In the genomic region with DNA sequence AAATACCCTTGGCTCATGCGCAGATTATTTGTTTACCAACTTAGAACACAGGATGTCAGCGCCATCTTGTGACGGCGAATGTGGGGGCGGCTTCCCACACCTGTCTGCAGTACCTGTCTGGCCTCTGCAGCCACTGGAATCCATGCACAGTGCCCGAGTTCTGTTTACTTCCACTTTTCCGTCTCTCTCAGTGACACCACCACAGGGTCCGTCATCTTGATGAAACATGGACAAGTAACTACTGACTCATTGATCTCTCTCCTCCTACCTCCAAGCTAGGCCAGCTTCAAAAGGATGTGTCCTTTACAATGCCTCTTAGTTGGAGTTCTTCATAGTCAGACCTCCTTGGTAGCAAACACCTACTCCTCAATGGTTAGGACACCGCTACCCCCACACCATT, we compare ENCODE assay signal across 18 mouse cellular contexts. TPM values are rescaled to one million over a fixed set of nuclear protein-coding genes. Genes with fewer than 3 reads are reported as not detected.
A peak's percentile ranks its signal among the peaks of the same experiment; 100 is the strongest.
DNase-seq lines count a peak whose midpoint lies in the region; TF ChIP-seq lines count a peak whose summit lies in the region.
"Had no signal": no experiment of that assay in that cellular context is flagged by ENCODE, and none has a peak within 500 bp of the region (broad histone marks: within the 10 kb centered on the region; RNA-seq: fewer than 3 reads in every experiment).

No protein-coding gene starts in this region.

- no peaks in the 10 kb centered on the region for H3K79me2 ChIP-seq in CH12.LX (replicated peaks; ENCODE audit: control insufficient read depth, extremely low read depth, insufficient read depth, poor library complexity, severe bottlenecking)

- H3K27me3 ChIP-seq in heart, embryonic 10.5 days (ENCODE audit: insufficient read depth, poor library complexity, severe bottlenecking): no peaks in the 10 kb centered on the region
- peaks cover 6% of the 10 kb centered on the region for H3K27me3 ChIP-seq in CH12.LX (replicated peaks)
- H3K27me3 ChIP-seq in forebrain, embryonic 10.5 days (ENCODE audit: poor library complexity, severe bottlenecking): no peaks in the 10 kb centered on the region
- H3K27me3 ChIP-seq: hindbrain, embryonic 13.5 days; intestine, embryonic 15.5 days had no signal

- dilution Hi-C loops in CH12.LX (cut with MboI; ENCODE audit: extremely low pct_ligation_motif_present, extremely low pct_unique_long_range_greater_than_20kb, low sequenced_read_pairs): no loop called here

- 0 out of 2 replicates have a peak overlapping the region, but pooled peaks have one; percentile 8 for H3K4me2 ChIP-seq in CH12.LX (ENCODE audit: insufficient read depth, low read depth, poor library complexity, severe bottlenecking)
- H3K4me2 ChIP-seq: hindbrain, embryonic 13.5 days; intestine, embryonic 15.5 days had no signal

- no peak for TF ChIP-seq EP300 in CH12.LX (IDR thresholded peaks at IDR 0.05; ENCODE audit: low read length)

- H3K4me3 ChIP-seq in heart, embryonic 10.5 days: no peak overlapping the region
- no peak overlapping the region for H3K4me3 ChIP-seq in CH12.LX (replicated peaks in 1 of 3; ENCODE audit: low read depth in 2 of 3, low read length in 2 of 3, poor library complexity in 1 of 3)
- H3K4me3 ChIP-seq in forebrain, embryonic 10.5 days: no peak overlapping the region
- H3K4me3 ChIP-seq: embryonic facial prominence, embryonic 10.5 days; hindbrain, embryonic 13.5 days; intestine, embryonic 15.5 days had no signal

- intact Hi-C loops in heart, postnatal 25 days (cut with DNase I): loop anchor here (10.0 kb wide), 1 partner anchor 187 kb away; no protein-coding TSS in a partner anchor

- no peaks in the 10 kb centered on the region for H3K36me3 ChIP-seq in heart, embryonic 10.5 days
- H3K36me3 ChIP-seq in CH12.LX (replicated peaks in 1 of 2; ENCODE audit: control insufficient read depth in 1 of 2, insufficient read depth in 1 of 2, low read length in 1 of 2): no peaks in the 10 kb centered on the region
- no peaks in the 10 kb centered on the region for H3K36me3 ChIP-seq in forebrain, embryonic 10.5 days (replicated peaks)
- H3K36me3 ChIP-seq: embryonic facial prominence, embryonic 10.5 days; hindbrain, embryonic 13.5 days; intestine, embryonic 15.5 days had no signal

- TF ChIP-seq POLR2A in CH12.LX (IDR thresholded peaks at IDR 0.05; ENCODE audit: low read depth, low read length): no peak

- DNase-seq in heart, embryonic 10.5 days (ENCODE audit: low spot score): peak; percentile 47
- no peak for DNase-seq in heart, postnatal 25 days (ENCODE audit: low spot score)
- peak; percentile 43 for DNase-seq in CD4-positive, CD25-positive, alpha-beta regulatory T cell, adult 2 months (ENCODE audit: low read depth, low spot score)
- no peak for DNase-seq in CH12.LX (ENCODE audit: extremely low read depth)
- no peak for DNase-seq in retina, postnatal 1 day
- DNase-seq in forebrain, embryonic 10.5 days (ENCODE audit: extremely low spot score, low spot score): no peak
- DNase-seq: adrenal gland, adult 2 months; adrenal gland, postnatal 25 days; cerebellum, adult 2 months; cerebellum, postnatal 10 days; gastrocnemius, postnatal 14 days; heart, adult 18-20 months; heart, postnatal 10 days; kidney, adult 2 months had no signal

- TF ChIP-seq RAD21 in CH12.LX (IDR thresholded peaks at IDR 0.05; ENCODE audit: low read depth, low read length): peak; percentile 17

- no peaks in the 10 kb centered on the region for H3K9me3 ChIP-seq in heart, embryonic 10.5 days
- H3K9me3 ChIP-seq in CH12.LX (replicated peaks; ENCODE audit: low read length): no peaks in the 10 kb centered on the region
- no peaks in the 10 kb centered on the region for H3K9me3 ChIP-seq in forebrain, embryonic 10.5 days
- H3K9me3 ChIP-seq: embryonic facial prominence, embryonic 10.5 days; hindbrain, embryonic 13.5 days; intestine, embryonic 15.5 days had no signal

- in situ Hi-C loops in CH12.LX (cut with MboI; ENCODE audit: low pct_ligation_motif_present, low pct_unique_long_range_greater_than_20kb, low sequenced_read_pairs): loop anchor here (10.0 to 25.0 kb wide), 2 partner anchors 177 to 384 kb away; partner anchors contain the start of genes Cox17, Gm21987 and Maats1

- H3K9ac ChIP-seq in CH12.LX (ENCODE audit: insufficient read depth, low read depth): no peak overlapping the region
- H3K9ac ChIP-seq: hindbrain, embryonic 13.5 days; intestine, embryonic 15.5 days had no signal

- H3K4me1 ChIP-seq in heart, embryonic 10.5 days: peaks cover 6% of the 10 kb centered on the region; the same call in 1 of the 2 replicates
- 0 out of 4 replicates have a peak, but pooled peaks cover 0 to 3% of the 10 kb centered on the region in 2 experiments for H3K4me1 ChIP-seq in CH12.LX (ENCODE audit: control insufficient read depth in 1 of 2, insufficient read depth in 2 of 2)
- H3K4me1 ChIP-seq in forebrain, embryonic 10.5 days: no peaks in the 10 kb centered on the region
- H3K4me1 ChIP-seq: embryonic facial prominence, embryonic 10.5 days; hindbrain, embryonic 13.5 days; intestine, embryonic 15.5 days had no signal

- 0 out of 4 replicates have a peak, but pooled peaks of 1 of the 2 experiments have one; percentile 20 for TF ChIP-seq CTCF in CH12.LX (conservative IDR thresholded peaks at IDR 0.05 in 1 of 2, IDR thresholded peaks at IDR 0.05 in 1 of 2; ENCODE audit: low read depth in 2 of 2, low read length in 2 of 2)

- no peak overlapping the region for H3K27ac ChIP-seq in heart, embryonic 10.5 days
- H3K27ac ChIP-seq in CH12.LX (ENCODE audit: insufficient read depth, low read depth): no peak overlapping the region
- H3K27ac ChIP-seq in forebrain, embryonic 10.5 days: no peak overlapping the region
- H3K27ac ChIP-seq: embryonic facial prominence, embryonic 10.5 days; hindbrain, embryonic 13.5 days; hindbrain, postnatal 0 days; intestine, embryonic 15.5 days had no signal

- 87% methylated on average over 8 of the region's 9 CpGs for WGBS in heart, embryonic 10.5 days
- WGBS in forebrain, embryonic 10.5 days: 97% methylated on average over 8 of the region's 9 CpGs

TF ChIP-seq in CH12.LX, 34 proteins besides CTCF, POLR2A, EP300 and RAD21:
- TF ChIP-seq PAX5 (IDR thresholded peaks at IDR 0.05; ENCODE audit: low read length) (no peak), SMC3 (IDR thresholded peaks at IDR 0.05; ENCODE audit: low read depth, low read length) (peak; percentile 22), ELF1 (IDR thresholded peaks at IDR 0.05; ENCODE audit: low read depth, low read length) (no peak), JUND (conservative IDR thresholded peaks at IDR 0.05; ENCODE audit: low read depth, low read length) (no peak), NELFE (IDR thresholded peaks at IDR 0.05; ENCODE audit: low read depth, low read length) (no peak)
TF ChIP-seq in CH12.LX: peak in this region for 1.

RNA-seq across cellular contexts. Expression of gene Arhgap31, which starts 8.3 kb away (rescaled TPM):
- polyA plus RNA-seq in heart, embryonic 10.5 days (2016; fragmentation: Nextera tagmentation; extraction: Ambion mirVana): 27.7 and 37.4 TPM in 2 replicates
- total RNA-seq in heart, postnatal 25 days (2021): 10 to 100 TPM; 34.8 to 48.2 TPM
- total RNA-seq in CH12.LX (2012; rRNA removed) (1.1 and 2.0 TPM in 2 replicates), CH12.LX (2014; rRNA removed) (0.05 and 0.15 TPM in 2 replicates)
- polyA plus RNA-seq in CH12.LX (2012; ENCODE audit: insufficient read length, low read depth): 0.61 and 0.76 TPM in 2 replicates
- polyA plus RNA-seq in forebrain, embryonic 10.5 days (2016; fragmentation: Nextera tagmentation; extraction: Ambion mirVana): 7.3 and 7.4 TPM in 2 replicates

RNA-seq across cellular contexts. Expression of gene B4galt4, which starts 20.7 kb away (rescaled TPM):
- 28.5 and 34.6 TPM in 2 replicates for polyA plus RNA-seq in heart, embryonic 10.5 days (2016; fragmentation: Nextera tagmentation; extraction: Ambion mirVana)
- total RNA-seq in heart, postnatal 25 days (2021): 10 to 100 TPM in 1 of 2 experiments, 1 to 10 TPM in 1; 9.2 to 11.0 TPM
- total RNA-seq in CH12.LX (2012; rRNA removed): not detected in 2 replicates
- not detected in 2 replicates for total RNA-seq in CH12.LX (2014; rRNA removed)
- not detected in 2 replicates for polyA plus RNA-seq in CH12.LX (2012; ENCODE audit: insufficient read length, low read depth)
- polyA plus RNA-seq in forebrain, embryonic 10.5 days (2016; fragmentation: Nextera tagmentation; extraction: Ambion mirVana): 27.1 and 27.8 TPM in 2 replicates

Comparison
In these comparisons a context has a peak if more than half of its experiments do, and no peak if none do; other contexts are left out.
1. DNase-seq: peak in heart, embryonic 10.5 days (single experiment) and CD4-positive, CD25-positive, alpha-beta regulatory T cell, adult 2 months (single experiment); none in heart, postnatal 25 days (single experiment), CH12.LX (single experiment), retina, postnatal 1 day (single experiment) and forebrain, embryonic 10.5 days (single experiment).
2. RNA of gene B4galt4, which starts 20.7 kb away (polyA plus RNA-seq): 28.5 to 34.6 TPM in heart, embryonic 10.5 days and 27.1 to 27.8 TPM in forebrain, embryonic 10.5 days; not detected in CH12.LX; every median in the first group is over 10 times any median in the second.